Mouse (Mus musculus): ENCODE measurements around the gene Sycp3. TPM values are rescaled to one million over a fixed set of nuclear protein-coding genes. Genes with fewer than 3 reads are reported as not detected.

The Sycp3 gene
- total and polyA plus RNA-seq, 2 experiments from 2014 or later, result 0.20 TPM; not detected in 1

- H3K27me3 ChIP-seq (ENCODE audit: control insufficient read depth, insufficient read depth, low read length), result no peaks in the 10 kb centered on the region
- TF ChIP-seq CTCF (IDR thresholded peaks at IDR 0.05; ENCODE audit: low read depth) (no peak), EP300 (IDR thresholded peaks at IDR 0.05; ENCODE audit: low read depth) (no peak)
- H3K4me3 ChIP-seq (ENCODE audit: low read depth, low read length), result no peak overlapping the region
- DNase-seq (ENCODE audit: low spot score) (no peak), ATAC-seq (ENCODE audit: insufficient read depth, low read depth) (no peak)
- WGBS, result 53% methylated on average over 10 of the region's 10 CpGs
- H3K36me3 ChIP-seq (replicated peaks; ENCODE audit: control insufficient read depth, insufficient read depth, low read length), result no peaks in the 10 kb centered on the region
- no peaks in the 10 kb centered on the region; the same call in 1 of the 2 replicates for H3K4me1 ChIP-seq (ENCODE audit: control insufficient read depth, insufficient read depth)
- no peak overlapping the region for H3K4me2 ChIP-seq (ENCODE audit: low read depth, low read length)
- no peak overlapping the region for H3K9ac ChIP-seq (replicated peaks; ENCODE audit: low read depth, low read length)
- no peaks in the 10 kb centered on the region for H3K9me3 ChIP-seq (replicated peaks; ENCODE audit: control insufficient read depth, low read length)
- H3K27ac ChIP-seq (ENCODE audit: low read depth), result no peak overlapping the region
These were observed 42.0 kb downstream of the Sycp3 start for GRCm38 (mm10) chr10:88501370-88501769.

DNA sequence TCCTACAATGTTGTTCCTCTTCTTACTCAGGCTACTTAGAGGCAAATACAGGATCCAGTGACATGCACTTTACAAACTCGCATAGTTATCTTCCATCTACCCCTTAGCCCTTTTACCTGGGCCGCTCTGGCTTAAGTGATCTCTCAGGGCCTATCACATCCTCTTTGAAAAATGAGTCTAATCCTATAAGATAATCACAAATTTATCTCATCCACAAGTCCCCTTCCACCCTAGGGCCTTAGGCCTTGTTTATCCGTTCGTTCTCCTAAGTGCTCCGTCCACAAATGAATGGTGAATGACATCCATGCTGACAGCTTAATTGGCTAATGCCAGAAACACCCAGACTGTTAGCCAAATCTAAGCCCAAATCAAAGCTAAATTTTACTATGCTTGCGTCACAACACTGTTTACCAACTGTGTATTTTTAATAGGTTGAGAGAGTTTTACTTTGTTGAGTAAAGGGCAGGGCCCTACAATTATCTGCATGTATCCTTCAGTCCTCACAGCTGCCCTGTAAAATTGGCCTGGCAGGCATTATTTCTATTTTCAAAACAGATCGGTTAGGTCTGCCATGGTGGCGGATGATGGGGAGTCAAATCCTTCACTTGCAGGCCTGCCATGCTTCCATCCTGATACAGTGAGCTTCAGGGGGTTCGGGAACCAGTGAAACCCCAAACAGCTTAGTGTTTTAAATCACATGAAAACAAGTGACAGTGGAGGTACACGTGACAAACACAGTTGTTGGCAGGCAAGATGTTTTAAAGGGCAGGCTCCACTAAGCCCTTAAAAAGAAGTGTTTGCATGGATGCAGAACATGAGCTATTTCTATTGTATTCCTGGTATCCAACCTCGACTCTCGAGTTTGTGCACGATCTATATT, 42.8 kb downstream of the Sycp3 start:
- Histone ChIP-seq H3K4me1 (ENCODE audit: control insufficient read depth, insufficient read depth) (no peaks in the 10 kb centered on the region; the same call in 1 of the 2 replicates), H3K9me3 (replicated peaks; ENCODE audit: control insufficient read depth, low read length) (no peaks in the 10 kb centered on the region), H3K27me3 (ENCODE audit: control insufficient read depth, insufficient read depth, low read length) (no peaks in the 10 kb centered on the region), H3K27ac (ENCODE audit: low read depth) (peak overlapping the region; percentile 36; the same call in 1 of the 2 replicates), H3K4me2 (ENCODE audit: low read depth, low read length) (peak overlapping the region; percentile 77), H3K9ac (replicated peaks; ENCODE audit: low read depth, low read length) (no peak overlapping the region), H3K36me3 (replicated peaks; ENCODE audit: control insufficient read depth, insufficient read depth, low read length) (no peaks in the 10 kb centered on the region), H3K4me3 (ENCODE audit: low read depth, low read length) (peak overlapping the region; percentile 80)
- ATAC-seq (ENCODE audit: insufficient read depth, low read depth) (no peak), DNase-seq (ENCODE audit: low spot score) (no peak)
- WGBS, result 50% methylated on average over 13 of the region's 13 CpGs
- TF ChIP-seq CTCF (IDR thresholded peaks at IDR 0.05; ENCODE audit: low read depth) (no peak), EP300 (IDR thresholded peaks at IDR 0.05; ENCODE audit: low read depth) (no peak)

GRCm38 (mm10) chr10:88502919-88503318, 43.5 kb downstream of the Sycp3 start:
- Histone ChIP-seq H3K9me3 (replicated peaks; ENCODE audit: control insufficient read depth, low read length) (no peaks in the 10 kb centered on the region), H3K9ac (replicated peaks; ENCODE audit: low read depth, low read length) (peak overlapping the region; percentile 85), H3K27me3 (ENCODE audit: control insufficient read depth, insufficient read depth, low read length) (no peaks in the 10 kb centered on the region), H3K4me2 (ENCODE audit: low read depth, low read length) (peak overlapping the region; percentile 77), H3K4me3 (ENCODE audit: low read depth, low read length) (peak overlapping the region; percentile 80), H3K27ac (ENCODE audit: low read depth) (peak overlapping the region; percentile 82), H3K36me3 (replicated peaks; ENCODE audit: control insufficient read depth, insufficient read depth, low read length) (no peaks in the 10 kb centered on the region), H3K4me1 (ENCODE audit: control insufficient read depth, insufficient read depth) (no peaks in the 10 kb centered on the region; the same call in 1 of the 2 replicates)
- WGBS, result 32% methylated on average over 4 of the region's 4 CpGs
- DNase-seq (ENCODE audit: low spot score) (no peak), ATAC-seq (ENCODE audit: insufficient read depth, low read depth) (no peak)
- TF ChIP-seq EP300 (IDR thresholded peaks at IDR 0.05; ENCODE audit: low read depth) (no peak), CTCF (IDR thresholded peaks at IDR 0.05; ENCODE audit: low read depth) (no peak)

DNA sequence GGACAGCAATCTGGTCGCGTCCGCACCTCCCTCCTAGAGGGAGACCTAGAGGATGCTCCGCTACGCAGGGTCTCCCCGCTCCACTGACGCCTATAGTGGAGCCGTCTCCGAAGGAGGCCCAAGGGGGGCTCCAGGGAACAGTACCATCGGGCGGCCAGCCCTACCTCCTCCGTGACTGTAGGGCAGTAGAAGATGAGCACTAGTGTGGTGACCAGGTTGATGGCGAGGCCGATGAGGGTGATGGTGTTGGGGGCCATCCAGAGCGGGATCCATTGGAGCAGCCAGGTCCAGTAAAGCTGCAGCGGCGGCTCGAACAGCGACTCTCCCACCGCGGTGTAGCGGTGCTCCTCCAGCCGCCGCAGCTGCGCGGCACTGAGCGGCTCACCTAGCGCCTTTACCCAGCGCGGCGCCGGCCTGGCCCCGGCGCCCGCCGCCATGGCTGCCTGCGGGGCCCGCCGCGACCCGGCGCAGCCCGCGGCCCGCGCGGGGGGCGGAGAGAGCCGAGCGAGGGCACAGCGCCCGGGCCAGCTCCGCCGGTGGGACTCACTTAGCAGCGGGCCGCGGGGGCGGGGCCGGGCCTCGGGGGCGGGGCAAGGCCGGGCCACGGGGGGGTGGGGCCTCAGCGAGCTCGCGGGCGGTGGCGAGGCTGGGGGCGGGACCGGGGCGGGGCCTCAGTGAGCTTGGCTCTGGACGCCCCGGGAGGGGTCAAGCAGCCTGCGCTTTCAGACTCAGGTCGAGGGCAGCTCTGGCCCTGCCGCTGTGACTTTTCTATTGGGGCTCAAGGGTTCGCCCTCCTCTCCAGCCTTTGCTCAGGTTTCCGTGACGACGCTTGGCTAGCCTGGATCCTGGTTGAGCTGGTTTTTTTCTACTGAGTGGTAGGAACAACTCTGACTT, 44.3 kb downstream of the Sycp3 start, which contains the start of gene Chpt1:
Chpt1 (minus strand) TSS at position 653 of the 894 bp plus-strand sequence.
- TF ChIP-seq EP300 (IDR thresholded peaks at IDR 0.05; ENCODE audit: low read depth), result no peak
- TF ChIP-seq CTCF (IDR thresholded peaks at IDR 0.05; ENCODE audit: low read depth), result no peak
- Histone ChIP-seq H3K9me3 (replicated peaks; ENCODE audit: control insufficient read depth, low read length) (no peaks in the 10 kb centered on the region), H3K4me2 (ENCODE audit: low read depth, low read length) (peak within 1 kb of the TSS; percentile 77), H3K27me3 (ENCODE audit: control insufficient read depth, insufficient read depth, low read length) (no peaks in the 10 kb centered on the region), H3K9ac (replicated peaks; ENCODE audit: low read depth, low read length) (peak within 1 kb of the TSS; percentile 85), H3K36me3 (replicated peaks; ENCODE audit: control insufficient read depth, insufficient read depth, low read length) (no peaks in the 10 kb centered on the region), H3K4me3 (ENCODE audit: low read depth, low read length) (peak within 1 kb of the TSS; percentile 80), H3K4me1 (ENCODE audit: control insufficient read depth, insufficient read depth) (no peaks in the 10 kb centered on the region; the same call in 1 of the 2 replicates), H3K27ac (ENCODE audit: low read depth) (peak within 1 kb of the TSS; percentile 82)
- DNase-seq (ENCODE audit: low spot score), result peak; percentile 82
- peak; percentile 96 for ATAC-seq (ENCODE audit: insufficient read depth, low read depth)
- 0% methylated on average over 50 of the region's 80 CpGs for WGBS

- Histone ChIP-seq H3K9ac (replicated peaks; ENCODE audit: low read depth, low read length) (no peak overlapping the region), H3K4me1 (ENCODE audit: control insufficient read depth, insufficient read depth) (no peaks in the 10 kb centered on the region; the same call in 1 of the 2 replicates), H3K4me2 (ENCODE audit: low read depth, low read length) (peak overlapping the region; percentile 77), H3K27ac (ENCODE audit: low read depth) (peak overlapping the region; percentile 57), H3K9me3 (replicated peaks; ENCODE audit: control insufficient read depth, low read length) (no peaks in the 10 kb centered on the region), H3K27me3 (ENCODE audit: control insufficient read depth, insufficient read depth, low read length) (no peaks in the 10 kb centered on the region), H3K36me3 (replicated peaks; ENCODE audit: control insufficient read depth, insufficient read depth, low read length) (no peaks in the 10 kb centered on the region), H3K4me3 (ENCODE audit: low read depth, low read length) (peak overlapping the region; percentile 80; the same call in 1 of the 2 replicates)
- ATAC-seq (ENCODE audit: insufficient read depth, low read depth), result no peak
- TF ChIP-seq EP300 (IDR thresholded peaks at IDR 0.05; ENCODE audit: low read depth) (no peak), CTCF (IDR thresholded peaks at IDR 0.05; ENCODE audit: low read depth) (no peak)
- no peak for DNase-seq (ENCODE audit: low spot score)
- WGBS, result 75% methylated on average over 3 of the region's 3 CpGs
These were observed 45.1 kb downstream of the Sycp3 start for GRCm38 (mm10) chr10:88504481-88504880.

Measured in heart, postnatal 0 days (tissue).